Mouse (Mus musculus) CH12.LX (cell line): ENCODE results near the gene Btbd9.

Experiments
- EP300 ChIP-seq: IDR thresholded peaks from 2 replicates; pipeline ENCODE4 v1.6.1; 2011; ENCODE audit warnings: low read length, improper control_type of control experiment
- POLR2A ChIP-seq: IDR thresholded peaks from 2 replicates; pipeline ENCODE4 v1.6.1; 2011; ENCODE audit warnings: low read depth, mild to moderate bottlenecking, improper control_type of control experiment, low read length

DNA sequence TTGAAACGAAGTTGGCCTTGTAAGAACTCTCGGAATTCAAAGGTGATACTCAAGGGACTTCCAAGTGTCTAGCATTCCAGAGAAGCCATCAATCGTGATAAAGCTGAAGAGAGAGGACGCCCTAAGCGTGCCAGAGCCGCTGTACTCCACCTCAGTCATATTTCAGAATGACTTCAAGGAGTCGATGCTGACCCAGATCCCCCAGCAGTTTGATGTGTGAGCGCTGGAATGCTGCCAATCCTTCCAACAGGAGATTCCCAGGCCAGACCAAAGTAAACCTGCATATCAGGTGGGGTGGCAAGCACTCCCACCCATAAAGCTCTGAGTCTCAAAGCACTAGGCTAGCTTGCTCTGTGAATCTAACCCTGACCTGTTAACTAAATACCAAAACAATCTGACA lies 105.5 kb downstream of the Btbd9 start:
- TF ChIP-seq EP300 (no peak), POLR2A (no peak)
